Mouse (Mus musculus): ENCODE results near the gene Akap13. TPM values are rescaled to one million over a fixed set of nuclear protein-coding genes. Genes with fewer than 3 reads are reported as not detected.

Akap13 gene
- polyA plus RNA-seq, 1 experiment from 2014 or later = 41.0 TPM

DNA sequence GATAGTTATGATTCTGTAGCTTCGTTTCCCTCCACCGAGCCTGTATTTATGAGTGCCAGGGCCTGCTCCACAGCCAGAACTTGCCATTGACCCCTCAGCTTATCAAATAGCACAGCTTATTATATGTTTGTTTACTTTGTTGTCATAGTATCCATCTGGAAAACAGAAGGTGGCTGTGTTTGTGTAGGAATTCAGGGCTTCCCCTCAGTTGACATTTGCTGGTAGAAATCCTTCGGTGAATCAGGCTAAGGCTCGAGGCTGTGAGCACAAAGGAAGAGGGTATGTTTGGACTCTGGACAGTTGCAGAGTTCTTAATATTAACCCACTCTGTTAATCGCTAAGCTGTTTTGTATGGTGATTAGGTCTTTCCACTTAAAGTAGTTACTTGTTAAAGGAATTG is 43.3 kb downstream of the Akap13 start:
- H3K4me2 ChIP-seq (ENCODE audit: low read depth, low read length) = no peak overlapping the region
- H3K27ac ChIP-seq (ENCODE audit: low read length) = peak overlapping the region; percentile 64; the same call in 1 of the 2 replicates
- ATAC-seq (ENCODE audit: low read depth) = peak; percentile 60
- WGBS (ENCODE audit: insufficient replicate concordance) = 57% methylated on average over 5 of the region's 5 CpGs
- H3K27me3 ChIP-seq (ENCODE audit: control insufficient read depth, insufficient read depth, low read depth, low read length) = no peaks in the 10 kb centered on the region
- no peaks in the 10 kb centered on the region for H3K4me1 ChIP-seq (ENCODE audit: control insufficient read depth, low read depth, low read length)
- no peak overlapping the region for H3K4me3 ChIP-seq (ENCODE audit: low read depth, low read length)
- H3K9ac ChIP-seq (ENCODE audit: low read depth, low read length) = no peak overlapping the region
- H3K36me3 ChIP-seq (ENCODE audit: control insufficient read depth, insufficient read depth) = no peaks in the 10 kb centered on the region
- no peaks in the 10 kb centered on the region for H3K9me3 ChIP-seq (replicated peaks; ENCODE audit: control insufficient read depth, low read length)

GRCm38 (mm10) chr7:75499271-75499670 is 43.9 kb downstream of the Akap13 start:
- 54% methylated on average over 7 of the region's 7 CpGs for WGBS (ENCODE audit: insufficient replicate concordance)

GRCm38 (mm10) chr7:75500164-75500563 is 44.8 kb downstream of the Akap13 start:
- no peak overlapping the region for H3K4me2 ChIP-seq (ENCODE audit: low read depth, low read length)
- H3K27me3 ChIP-seq (ENCODE audit: control insufficient read depth, insufficient read depth, low read depth, low read length) = no peaks in the 10 kb centered on the region
- 60% methylated on average over 4 of the region's 4 CpGs for WGBS (ENCODE audit: insufficient replicate concordance)
- H3K36me3 ChIP-seq (ENCODE audit: control insufficient read depth, insufficient read depth) = no peaks in the 10 kb centered on the region
- ATAC-seq (ENCODE audit: low read depth) = no peak
- H3K9ac ChIP-seq (ENCODE audit: low read depth, low read length) = no peak overlapping the region
- no peaks in the 10 kb centered on the region for H3K9me3 ChIP-seq (replicated peaks; ENCODE audit: control insufficient read depth, low read length)
- H3K4me3 ChIP-seq (ENCODE audit: low read depth, low read length) = no peak overlapping the region
- H3K27ac ChIP-seq (ENCODE audit: low read length) = no peak overlapping the region
- H3K4me1 ChIP-seq (ENCODE audit: control insufficient read depth, low read depth, low read length) = no peaks in the 10 kb centered on the region

More at GRCm38 (mm10) chr7:75499271-75499670, 43.9 kb downstream of the Akap13 start:
- no peaks in the 10 kb centered on the region for H3K27me3 ChIP-seq (ENCODE audit: control insufficient read depth, insufficient read depth, low read depth, low read length)
- H3K27ac ChIP-seq (ENCODE audit: low read length) = peak overlapping the region; percentile 1; the same call in 1 of the 2 replicates
- no peak overlapping the region for H3K4me3 ChIP-seq (ENCODE audit: low read depth, low read length)
- no peaks in the 10 kb centered on the region for H3K4me1 ChIP-seq (ENCODE audit: control insufficient read depth, low read depth, low read length)
- ATAC-seq (ENCODE audit: low read depth) = no peak
- no peak overlapping the region for H3K4me2 ChIP-seq (ENCODE audit: low read depth, low read length)
- H3K9me3 ChIP-seq (replicated peaks; ENCODE audit: control insufficient read depth, low read length) = no peaks in the 10 kb centered on the region
- H3K36me3 ChIP-seq (ENCODE audit: control insufficient read depth, insufficient read depth) = no peaks in the 10 kb centered on the region
- H3K9ac ChIP-seq (ENCODE audit: low read depth, low read length) = no peak overlapping the region

DNA sequence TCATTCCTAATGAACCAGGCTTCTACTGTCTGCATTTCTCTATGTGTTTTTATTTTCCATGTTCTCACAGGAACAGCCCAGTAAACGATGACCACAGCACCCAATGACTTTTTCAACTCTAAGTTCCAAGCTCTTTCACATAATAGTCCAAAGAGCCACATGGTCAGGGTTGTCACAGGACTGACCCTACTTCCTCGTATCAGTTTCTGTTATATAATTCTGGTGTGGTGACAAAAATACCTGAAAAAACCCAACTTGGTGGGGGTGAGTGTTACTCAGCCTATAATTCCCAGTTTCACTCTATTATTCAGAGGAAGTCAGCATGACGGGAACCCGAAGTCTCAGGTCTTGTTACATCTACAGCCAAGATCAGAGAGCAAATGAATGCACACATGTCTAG is 45.5 kb downstream of the Akap13 start:
- Histone ChIP-seq H3K36me3 (ENCODE audit: control insufficient read depth, insufficient read depth) (no peaks in the 10 kb centered on the region), H3K9me3 (replicated peaks; ENCODE audit: control insufficient read depth, low read length) (no peaks in the 10 kb centered on the region), H3K4me1 (ENCODE audit: control insufficient read depth, low read depth, low read length) (no peaks in the 10 kb centered on the region), H3K9ac (ENCODE audit: low read depth, low read length) (no peak overlapping the region), H3K27ac (ENCODE audit: low read length) (no peak overlapping the region), H3K27me3 (ENCODE audit: control insufficient read depth, insufficient read depth, low read depth, low read length) (no peaks in the 10 kb centered on the region), H3K4me2 (ENCODE audit: low read depth, low read length) (no peak overlapping the region), H3K4me3 (ENCODE audit: low read depth, low read length) (no peak overlapping the region)
- no peak for ATAC-seq (ENCODE audit: low read depth)
- 62% methylated on average over 4 of the region's 4 CpGs for WGBS (ENCODE audit: insufficient replicate concordance)

DNA sequence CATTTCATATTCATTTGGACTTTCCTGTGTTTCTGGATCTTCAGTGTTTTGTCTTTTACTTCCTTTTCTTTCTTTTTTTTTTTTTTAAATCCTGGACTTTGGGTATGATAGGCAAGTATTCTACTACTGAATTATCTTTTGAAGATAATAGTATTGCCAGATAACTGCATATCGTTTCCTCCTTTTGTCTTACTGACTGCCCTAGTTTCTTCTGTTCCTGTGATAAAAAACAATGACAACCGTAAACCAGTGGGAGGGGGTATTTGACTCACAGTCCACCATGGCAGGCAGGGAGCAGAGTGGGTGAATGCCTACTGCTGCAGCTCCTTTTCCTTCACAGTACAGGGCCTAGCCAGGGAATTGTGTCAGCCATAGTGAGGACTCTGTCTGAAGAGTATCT is 49.2 kb downstream of the Akap13 start:
- Histone ChIP-seq H3K27me3 (ENCODE audit: control insufficient read depth, insufficient read depth, low read depth, low read length) (no peaks in the 10 kb centered on the region), H3K4me2 (ENCODE audit: low read depth, low read length) (no peak overlapping the region), H3K4me1 (ENCODE audit: control insufficient read depth, low read depth, low read length) (no peaks in the 10 kb centered on the region), H3K9me3 (replicated peaks; ENCODE audit: control insufficient read depth, low read length) (no peaks in the 10 kb centered on the region), H3K27ac (ENCODE audit: low read length) (no peak overlapping the region), H3K4me3 (ENCODE audit: low read depth, low read length) (no peak overlapping the region), H3K36me3 (ENCODE audit: control insufficient read depth, insufficient read depth) (no peaks in the 10 kb centered on the region), H3K9ac (ENCODE audit: low read depth, low read length) (no peak overlapping the region)
- ATAC-seq (ENCODE audit: low read depth) = no peak
- 39% methylated on average over 2 of the region's 2 CpGs for WGBS (ENCODE audit: insufficient replicate concordance)

- no peak overlapping the region for H3K4me3 ChIP-seq (ENCODE audit: low read depth, low read length)
- H3K36me3 ChIP-seq (ENCODE audit: control insufficient read depth, insufficient read depth) = no peaks in the 10 kb centered on the region
- H3K4me2 ChIP-seq (ENCODE audit: low read depth, low read length) = no peak overlapping the region
- H3K27me3 ChIP-seq (ENCODE audit: control insufficient read depth, insufficient read depth, low read depth, low read length) = no peaks in the 10 kb centered on the region
- no peak overlapping the region for H3K27ac ChIP-seq (ENCODE audit: low read length)
- H3K4me1 ChIP-seq (ENCODE audit: control insufficient read depth, low read depth, low read length) = no peaks in the 10 kb centered on the region
- no peaks in the 10 kb centered on the region for H3K9me3 ChIP-seq (replicated peaks; ENCODE audit: control insufficient read depth, low read length)
- H3K9ac ChIP-seq (ENCODE audit: low read depth, low read length) = no peak overlapping the region
- no peak for ATAC-seq (ENCODE audit: low read depth)
- WGBS (ENCODE audit: insufficient replicate concordance) = 74% methylated on average over 4 of the region's 4 CpGs
Measured at GRCm38 (mm10) chr7:75506628-75507027, 51.3 kb downstream of the Akap13 start.

- no peak overlapping the region for H3K4me3 ChIP-seq (ENCODE audit: low read depth, low read length)
- H3K27ac ChIP-seq (ENCODE audit: low read length) = no peak overlapping the region
- H3K4me1 ChIP-seq (ENCODE audit: control insufficient read depth, low read depth, low read length) = no peaks in the 10 kb centered on the region
- H3K27me3 ChIP-seq (ENCODE audit: control insufficient read depth, insufficient read depth, low read depth, low read length) = no peaks in the 10 kb centered on the region
- ATAC-seq (ENCODE audit: low read depth) = no peak
- H3K9ac ChIP-seq (ENCODE audit: low read depth, low read length) = no peak overlapping the region
- no peaks in the 10 kb centered on the region for H3K9me3 ChIP-seq (replicated peaks; ENCODE audit: control insufficient read depth, low read length)
- H3K36me3 ChIP-seq (ENCODE audit: control insufficient read depth, insufficient read depth) = no peaks in the 10 kb centered on the region
- 51% methylated on average over 5 of the region's 5 CpGs for WGBS (ENCODE audit: insufficient replicate concordance)
- H3K4me2 ChIP-seq (ENCODE audit: low read depth, low read length) = no peak overlapping the region
Measured at GRCm38 (mm10) chr7:75509085-75509873, 53.9 kb downstream of the Akap13 start.

DNA sequence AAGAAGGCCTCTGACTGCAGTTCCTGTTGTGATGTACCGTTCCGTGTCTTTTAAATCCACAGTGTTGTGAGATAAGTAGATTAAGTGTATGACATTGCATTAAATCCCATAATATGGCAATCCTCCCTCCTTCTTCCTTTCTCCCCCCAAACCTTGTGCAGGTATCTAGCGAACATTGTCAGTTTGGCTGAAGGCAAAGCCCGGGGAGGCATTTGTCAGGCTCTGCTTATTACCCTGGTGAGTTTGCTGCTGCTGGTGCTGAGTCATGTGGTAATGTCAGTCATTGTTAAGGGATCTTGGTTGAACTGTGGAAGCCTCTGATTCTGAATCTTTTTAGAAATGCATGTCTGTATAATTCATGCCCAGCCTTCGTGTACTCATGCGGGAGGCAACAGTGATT is 60.1 kb downstream of the Akap13 start:
- no peaks in the 10 kb centered on the region for H3K4me1 ChIP-seq (ENCODE audit: control insufficient read depth, low read depth, low read length)
- H3K9me3 ChIP-seq (replicated peaks; ENCODE audit: control insufficient read depth, low read length) = no peaks in the 10 kb centered on the region
- no peaks in the 10 kb centered on the region for H3K36me3 ChIP-seq (ENCODE audit: control insufficient read depth, insufficient read depth)
- no peak overlapping the region for H3K4me3 ChIP-seq (ENCODE audit: low read depth, low read length)
- no peaks in the 10 kb centered on the region for H3K27me3 ChIP-seq (ENCODE audit: control insufficient read depth, insufficient read depth, low read depth, low read length)
- no peak overlapping the region for H3K9ac ChIP-seq (ENCODE audit: low read depth, low read length)
- ATAC-seq (ENCODE audit: low read depth) = no peak
- 66% methylated on average over 6 of the region's 6 CpGs for WGBS (ENCODE audit: insufficient replicate concordance)
- no peak overlapping the region for H3K27ac ChIP-seq (ENCODE audit: low read length)
- no peak overlapping the region for H3K4me2 ChIP-seq (ENCODE audit: low read depth, low read length)

- H3K9ac ChIP-seq (ENCODE audit: low read depth, low read length) = no peak overlapping the region
- no peaks in the 10 kb centered on the region for H3K36me3 ChIP-seq (ENCODE audit: control insufficient read depth, insufficient read depth)
- 68% methylated on average over 14 of the region's 14 CpGs for WGBS (ENCODE audit: insufficient replicate concordance)
- H3K9me3 ChIP-seq (replicated peaks; ENCODE audit: control insufficient read depth, low read length) = no peaks in the 10 kb centered on the region
- 0 out of 2 replicates have a peak, but pooled peaks have one; percentile 24 for ATAC-seq (ENCODE audit: low read depth)
- no peak overlapping the region for H3K4me3 ChIP-seq (ENCODE audit: low read depth, low read length)
- no peaks in the 10 kb centered on the region; the same call in 1 of the 2 replicates for H3K4me1 ChIP-seq (ENCODE audit: control insufficient read depth, low read depth, low read length)
- H3K27me3 ChIP-seq (ENCODE audit: control insufficient read depth, insufficient read depth, low read depth, low read length) = no peaks in the 10 kb centered on the region
- no peak overlapping the region for H3K4me2 ChIP-seq (ENCODE audit: low read depth, low read length)
- no peak overlapping the region for H3K27ac ChIP-seq (ENCODE audit: low read length)
Measured at GRCm38 (mm10) chr7:75516716-75517619, 61.6 kb downstream of the Akap13 start.
